Mouse (Mus musculus) heart, adult 18-20 months (tissue): Measurements from ENCODE around the gene Ormdl3. TPM values are rescaled to one million over a fixed set of nuclear protein-coding genes. Genes with fewer than 3 reads are reported as not detected.
A peak's percentile ranks its signal among the peaks of the same experiment; 100 is the strongest.
"Not testable (repeated sequence)": the region's sequence is repeated elsewhere in the genome, so short reads cannot be mapped to it uniquely, and the experiment has no call there.

Experiments
- DNase-seq, 2 experiments: peaks; one replicate each; pipeline ENCODE4 v3.0.0; 2021 to 2022; ENCODE audit warnings: mixed read lengths in 1 of 2
- long read RNA-seq, 2 experiments: library from polyadenylated mRNA; stranded (forward); transcript quantifications; one replicate each; pipeline ENCODE4 v2.0.0; 2021
- total RNA-seq, 2 experiments: library from RNA; stranded (reverse); gene quantifications; 2 replicates each; pipeline ENCODE4 v1.2.3; 2021

Ormdl3 gene
- total RNA-seq, result 10 to 100 TPM; 42.6 to 47.5 TPM
- long read RNA-seq, experiment 1, transcript Ormdl3-201 (4 exons, 2,184 nt), result major isoform, 19 of 27 reads
- long read RNA-seq, experiment 1, partial matches to known transcripts, result 0 of 27 reads
- long read RNA-seq, experiment 1, other reads (novel, unspliced or antisense), result 8 of 27 reads
- long read RNA-seq, experiment 2, transcript Ormdl3-201 (4 exons, 2,184 nt), result major isoform, 12 of 25 reads
- long read RNA-seq, experiment 2, partial matches to known transcripts, result 0 of 25 reads
- long read RNA-seq, experiment 2, other reads (novel, unspliced or antisense), result 13 of 25 reads

GRCm38 (mm10) chr11:98586892-98587563 is at the start of gene Ormdl3:
Gene Ormdl3 (minus strand): TSS chr11:98587368.
- peak; percentile 99 for DNase-seq

GRCm38 (mm10) chr11:98635312-98635970 is 48.3 kb upstream of the Ormdl3 start:
- DNase-seq, result not testable (repeated sequence)

GRCm38 (mm10) chr11:98630646-98631045 is 43.5 kb upstream of the Ormdl3 start:
- no peak for DNase-seq

GRCm38 (mm10) chr11:98628706-98629105 is 41.5 kb upstream of the Ormdl3 start:
- DNase-seq, result no peak

GRCm38 (mm10) chr11:98625611-98626410 is 38.6 kb upstream of the Ormdl3 start, which contains the start of the genes Gm12355 and Gsdma3:
Gene Gm12355 (minus strand): TSS chr11:98625661.
Gene Gsdma3 (plus strand): TSS chr11:98626360.
- no peak for DNase-seq

- not testable (repeated sequence) for DNase-seq
Measured at GRCm38 (mm10) chr11:98624381-98624780, 37.2 kb upstream of the Ormdl3 start.

GRCm38 (mm10) chr11:98623981-98624380 is 36.8 kb upstream of the Ormdl3 start:
- DNase-seq, result not testable (repeated sequence)

GRCm38 (mm10) chr11:98620791-98621190 is 33.6 kb upstream of the Ormdl3 start:
- DNase-seq, result no peak

- DNase-seq, result peak; percentile 48 to 71
Measured at GRCm38 (mm10) chr11:98606763-98607162, 19.6 kb upstream of the Ormdl3 start.

GRCm38 (mm10) chr11:98604911-98605310 is 17.7 kb upstream of the Ormdl3 start:
- DNase-seq, result not testable (repeated sequence)

- no peak for DNase-seq
Measured at GRCm38 (mm10) chr11:98603953-98604352, 16.8 kb upstream of the Ormdl3 start.

- DNase-seq, result no peak
Measured at GRCm38 (mm10) chr11:98602090-98602690, 15.0 kb upstream of the Ormdl3 start.

- DNase-seq, result no peak
Measured at GRCm38 (mm10) chr11:98599291-98599690, 12.1 kb upstream of the Ormdl3 start.

GRCm38 (mm10) chr11:98598851-98599290 is 11.7 kb upstream of the Ormdl3 start:
- DNase-seq, result no peak

- DNase-seq, result no peak
Measured at GRCm38 (mm10) chr11:98597991-98598390, 10.8 kb upstream of the Ormdl3 start, which contains the start of gene Lrrc3c. Gene Lrrc3c (plus strand): TSS chr11:98598291.

- peak; percentile 42 to 72 for DNase-seq
Measured at GRCm38 (mm10) chr11:98597363-98597762, 10.2 kb upstream of the Ormdl3 start.

- no peak for DNase-seq
Measured at GRCm38 (mm10) chr11:98595955-98596354, 8.8 kb upstream of the Ormdl3 start.

GRCm38 (mm10) chr11:98595473-98595872 is 8.3 kb upstream of the Ormdl3 start:
- DNase-seq, result no peak

GRCm38 (mm10) chr11:98595021-98595420 is 7.9 kb upstream of the Ormdl3 start:
- DNase-seq, result no peak

GRCm38 (mm10) chr11:98590548-98591445 is 3.6 kb upstream of the Ormdl3 start:
- DNase-seq, result no peak
